Mouse (Mus musculus) forebrain, embryonic 11.5 days (tissue): ENCODE measurements around the gene Mpp2. TPM values are rescaled to one million over a fixed set of nuclear protein-coding genes. Genes with fewer than 3 reads are reported as not detected.

Source experiments
- ATAC-seq: fragments of 200-750 bp; cut with Nextera tagmentation; replicated peaks from 2 replicates; pipeline ENCODE4 v1.8.0; 2017; ENCODE audit warnings: moderate TSS enrichment; ENCODE audit not compliant: low FRiP score
- DNase-seq: peaks from one replicate; pipeline ENCODE4 v3.0.0-alpha.2; 2017; ENCODE audit warnings: low spot score
- H3K27ac ChIP-seq: fragments of 300-500 bp; sonication (generic); 2 replicates; pipeline ENCODE4 v1.5.1; 2014; ENCODE audit warnings: low read depth, low read length
- H3K27me3 ChIP-seq: fragments of 300-500 bp; sonication (generic); 2 replicates; pipeline ENCODE4 v1.6.1; 2014; ENCODE audit warnings: mild to moderate bottlenecking, low read length, mixed read lengths; ENCODE audit not compliant: control insufficient read depth, insufficient read depth
- H3K36me3 ChIP-seq: fragments of 300-500 bp; sonication (generic); 2 replicates; pipeline ENCODE4 v1.6.1; 2014; ENCODE audit warnings: mild to moderate bottlenecking, low read length, moderate library complexity, mixed read lengths; ENCODE audit not compliant: control insufficient read depth, insufficient read depth
- H3K4me1 ChIP-seq: fragments of 300-500 bp; sonication (generic); replicated peaks from 2 replicates; pipeline ENCODE4 v1.6.1; 2014; ENCODE audit warnings: low read length, mixed read lengths; ENCODE audit not compliant: control insufficient read depth, insufficient read depth
- H3K4me2 ChIP-seq: fragments of 300-500 bp; sonication (generic); 2 replicates; pipeline ENCODE4 v1.6.1; 2014; ENCODE audit warnings: low read depth, mild to moderate bottlenecking, low read length, moderate library complexity, mixed read lengths; ENCODE audit not compliant: severe bottlenecking
- H3K4me3 ChIP-seq: fragments of 300-500 bp; sonication (generic); 2 replicates; pipeline ENCODE4 v1.5.1; 2014; ENCODE audit warnings: low read depth, low read length
- H3K9ac ChIP-seq: fragments of 300-500 bp; sonication (generic); 2 replicates; pipeline ENCODE4 v1.6.1; 2014; ENCODE audit warnings: low read length
- H3K9me3 ChIP-seq: fragments of 300-500 bp; sonication (generic); 2 replicates; pipeline ENCODE4 v1.6.1; 2016; ENCODE audit warnings: low read length, mixed read lengths; ENCODE audit not compliant: control insufficient read depth
- WGBS: fragments of 180-500 bp; shearing (Covaris S2); extraction: QIAGEN DNeasy Blood & Tissue Kit; methylation state at CpG from one replicate; pipeline ENCODE4 v1.1.7; 2014; 5-methylcytosine and 5-hydroxymethylcytosine counted together
- polyA plus RNA-seq: library from polyadenylated mRNA; unstranded; fragments of >200 nt; fragmentation: Nextera tagmentation; extraction: Ambion mirVana; gene quantifications from 2 replicates; pipeline ENCODE4 v1.2.1, GENCODE M21; 2014

Mpp2 gene
- polyA plus RNA-seq, 1 experiment from 2014 or later = 19.6 TPM

DNA sequence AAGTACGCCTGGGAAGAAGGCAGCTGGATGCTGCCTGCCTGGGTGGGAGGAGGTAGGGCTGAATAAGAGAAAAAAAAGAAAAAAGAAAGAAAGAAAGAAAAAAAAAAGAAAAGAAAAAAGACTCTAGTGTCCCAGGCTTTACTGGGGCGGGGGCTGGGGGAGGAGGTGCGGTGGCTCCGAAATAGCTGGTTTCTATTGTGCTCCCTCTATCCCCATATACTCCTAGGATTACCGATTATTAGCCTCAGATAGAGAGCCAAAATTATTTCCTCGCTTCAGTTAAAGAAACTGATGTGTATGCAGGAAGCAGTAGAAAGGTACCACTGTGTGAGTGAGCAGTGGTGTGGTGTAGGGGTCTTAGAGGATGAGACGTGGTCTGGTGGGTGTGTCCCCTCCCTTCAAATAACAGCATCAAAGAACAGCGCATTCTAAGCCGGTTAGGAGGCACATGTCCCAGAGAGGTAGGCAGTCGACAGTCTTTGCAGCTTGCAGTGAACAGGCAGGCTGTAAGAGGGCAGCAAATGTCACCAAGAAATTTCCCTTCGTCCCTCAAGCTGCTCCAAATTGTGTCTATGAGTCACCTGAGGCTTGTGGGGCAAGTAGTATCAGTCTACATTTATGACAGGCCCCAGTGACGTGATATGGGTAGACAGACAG, 60.8 kb downstream of the Mpp2 start:
- peak; percentile 35 for ATAC-seq
- no peaks in the 10 kb centered on the region for H3K27me3 ChIP-seq
- peaks cover 11% of the 10 kb centered on the region for H3K4me1 ChIP-seq
- peak overlapping the region; percentile 83 for H3K27ac ChIP-seq
- peak overlapping the region; percentile 83 for H3K9ac ChIP-seq
- H3K4me3 ChIP-seq = peak overlapping the region; percentile 65
- WGBS = 6% methylated on average over 12 of the region's 12 CpGs
- no peaks in the 10 kb centered on the region for H3K36me3 ChIP-seq
- no peak for DNase-seq
- no peaks in the 10 kb centered on the region for H3K9me3 ChIP-seq
- peak overlapping the region; percentile 84 for H3K4me2 ChIP-seq

DNA sequence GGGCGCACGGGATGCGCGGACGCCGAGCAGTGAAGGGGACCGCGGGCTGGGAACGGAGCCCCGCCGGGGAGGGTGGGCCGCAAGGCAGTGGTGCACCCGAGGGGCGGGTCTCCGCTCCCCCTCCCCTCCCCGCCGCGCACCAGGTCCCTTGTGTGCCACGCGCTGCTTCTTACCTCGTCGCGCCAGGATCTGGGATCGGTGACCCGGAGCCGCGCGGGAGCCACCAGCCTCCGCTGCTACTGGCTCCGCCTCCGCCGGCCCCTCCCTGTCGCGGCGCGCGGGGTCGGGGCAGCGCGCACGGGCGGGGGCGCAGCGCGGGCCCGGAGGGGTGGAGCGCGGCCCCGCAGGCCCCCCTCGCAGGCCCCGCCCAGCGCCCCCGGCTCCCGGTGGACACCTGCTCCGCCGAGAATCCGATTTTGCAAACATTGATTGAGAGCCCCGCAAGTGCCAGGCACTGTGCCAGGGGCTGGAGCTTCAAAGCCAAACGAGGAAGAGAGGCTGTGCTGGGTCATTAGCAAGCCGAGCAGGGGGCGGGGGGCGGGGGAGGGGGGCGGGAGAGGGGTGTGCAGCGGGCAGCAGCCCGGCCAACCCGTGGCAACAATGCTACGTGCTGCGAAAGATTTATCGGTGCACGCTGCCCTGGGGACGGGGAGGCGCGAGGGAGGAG, 61.5 kb downstream of the Mpp2 start:
- Histone ChIP-seq H3K4me1 (peaks cover 11% of the 10 kb centered on the region), H3K4me3 (peak overlapping the region; percentile 65), H3K27me3 (no peaks in the 10 kb centered on the region), H3K4me2 (peak overlapping the region; percentile 84), H3K27ac (peak overlapping the region; percentile 83), H3K9ac (peak overlapping the region; percentile 83), H3K36me3 (no peaks in the 10 kb centered on the region), H3K9me3 (no peaks in the 10 kb centered on the region)
- DNase-seq (peak; percentile 92), ATAC-seq (peak; percentile 90)
- under 1% methylated on average over 58 of the region's 73 CpGs for WGBS

DNA sequence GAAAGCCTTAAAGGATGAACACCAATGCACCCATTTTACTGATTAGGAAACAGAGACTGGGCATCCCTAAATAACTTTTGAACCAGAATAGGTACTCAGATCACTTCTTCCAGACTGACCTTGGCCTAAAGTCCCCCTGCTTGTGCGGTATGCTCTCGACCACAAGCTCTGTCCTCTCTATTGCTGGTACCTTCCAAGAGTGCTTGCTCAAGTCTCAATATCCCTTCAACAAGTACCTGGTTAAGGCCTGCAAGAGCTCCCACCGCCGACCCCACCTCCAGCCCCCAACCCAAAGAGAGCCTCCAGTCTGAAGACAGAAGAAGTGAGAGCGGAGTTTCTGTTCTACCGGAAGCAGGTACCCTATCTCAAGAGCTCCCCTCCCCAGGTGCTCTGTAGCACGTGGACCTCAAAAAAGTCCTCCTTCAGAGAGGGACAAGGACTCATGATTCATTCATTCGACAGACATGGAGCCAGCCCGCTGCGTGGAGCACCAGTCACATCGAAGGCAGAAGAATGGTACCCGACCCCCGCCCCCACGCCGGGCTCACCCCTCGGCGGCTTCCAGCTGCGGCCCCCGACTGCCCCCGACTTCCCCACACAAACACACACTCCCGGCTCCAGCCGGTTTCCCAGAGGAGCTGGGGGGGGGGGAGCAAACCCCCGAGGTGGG, 62.2 kb downstream of the Mpp2 start:
- Histone ChIP-seq H3K27ac (peak overlapping the region; percentile 83), H3K4me3 (peak overlapping the region; percentile 65), H3K27me3 (no peaks in the 10 kb centered on the region), H3K36me3 (no peaks in the 10 kb centered on the region), H3K9ac (peak overlapping the region; percentile 83), H3K4me1 (peaks cover 11% of the 10 kb centered on the region), H3K4me2 (peak overlapping the region; percentile 84), H3K9me3 (no peaks in the 10 kb centered on the region)
- WGBS = 4% methylated on average over 23 of the region's 23 CpGs
- ATAC-seq = peak; percentile 19; the same call in 1 of the 2 replicates
- no peak for DNase-seq

DNA sequence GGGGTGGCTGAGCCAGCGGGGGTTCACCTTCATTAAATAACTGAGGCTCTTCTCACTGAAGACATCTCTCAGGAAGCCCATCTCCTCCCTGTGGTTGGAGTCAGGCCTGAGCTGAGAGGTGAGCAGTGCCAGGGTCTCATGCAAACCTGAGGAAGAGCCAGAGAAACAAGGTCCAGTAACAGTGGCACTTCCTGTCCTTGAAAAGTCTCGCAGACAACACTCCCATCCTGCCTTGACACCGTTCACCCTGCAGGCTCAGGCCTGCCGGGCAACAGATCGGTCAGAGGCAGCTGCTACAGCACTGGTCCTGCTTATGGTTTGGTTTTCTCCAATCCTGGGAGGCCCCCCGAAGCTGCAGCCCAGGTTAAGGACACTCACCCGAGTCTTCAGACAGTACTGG, 63.0 kb downstream of the Mpp2 start:
- WGBS = 46% methylated on average over 7 of the region's 7 CpGs
- peak overlapping the region; percentile 84 for H3K4me2 ChIP-seq
- H3K4me1 ChIP-seq = peaks cover 11% of the 10 kb centered on the region
- no peaks in the 10 kb centered on the region for H3K36me3 ChIP-seq
- DNase-seq (no peak), ATAC-seq (no peak)
- peak overlapping the region; percentile 65 for H3K4me3 ChIP-seq
- peak overlapping the region; percentile 17; the same call in 1 of the 2 replicates for H3K9ac ChIP-seq
- H3K27ac ChIP-seq = no peak overlapping the region
- H3K27me3 ChIP-seq = no peaks in the 10 kb centered on the region
- no peaks in the 10 kb centered on the region for H3K9me3 ChIP-seq

DNA sequence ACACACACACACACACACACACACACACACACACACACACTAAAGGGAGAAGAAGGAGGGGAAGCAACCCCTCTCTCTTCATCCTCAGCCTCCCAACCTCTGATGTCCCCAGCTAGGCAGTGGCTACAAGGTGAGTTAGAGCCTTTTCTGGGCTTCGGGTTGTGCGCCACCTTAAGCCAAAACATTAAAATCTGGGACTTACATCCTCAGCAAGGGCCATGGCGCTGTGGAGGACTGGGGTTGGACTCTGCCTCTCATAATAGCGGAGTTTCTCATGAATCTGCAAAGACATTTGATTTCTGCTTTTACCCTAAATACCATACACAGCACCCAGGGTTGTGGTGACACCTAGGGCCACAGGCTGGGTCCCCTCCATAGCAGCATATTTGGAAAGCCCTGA, 63.4 kb downstream of the Mpp2 start:
- H3K4me3 ChIP-seq = 0 out of 2 replicates have a peak overlapping the region, but pooled peaks have one; percentile 65
- H3K36me3 ChIP-seq = no peaks in the 10 kb centered on the region
- peaks cover 11% of the 10 kb centered on the region for H3K4me1 ChIP-seq
- ATAC-seq (no peak), DNase-seq (no peak)
- WGBS = 89% methylated on average over 4 of the region's 4 CpGs
- H3K4me2 ChIP-seq = 0 out of 2 replicates have a peak overlapping the region, but pooled peaks have one; percentile 84
- no peaks in the 10 kb centered on the region for H3K9me3 ChIP-seq
- no peaks in the 10 kb centered on the region for H3K27me3 ChIP-seq
- H3K9ac ChIP-seq = no peak overlapping the region
- H3K27ac ChIP-seq = no peak overlapping the region

DNA sequence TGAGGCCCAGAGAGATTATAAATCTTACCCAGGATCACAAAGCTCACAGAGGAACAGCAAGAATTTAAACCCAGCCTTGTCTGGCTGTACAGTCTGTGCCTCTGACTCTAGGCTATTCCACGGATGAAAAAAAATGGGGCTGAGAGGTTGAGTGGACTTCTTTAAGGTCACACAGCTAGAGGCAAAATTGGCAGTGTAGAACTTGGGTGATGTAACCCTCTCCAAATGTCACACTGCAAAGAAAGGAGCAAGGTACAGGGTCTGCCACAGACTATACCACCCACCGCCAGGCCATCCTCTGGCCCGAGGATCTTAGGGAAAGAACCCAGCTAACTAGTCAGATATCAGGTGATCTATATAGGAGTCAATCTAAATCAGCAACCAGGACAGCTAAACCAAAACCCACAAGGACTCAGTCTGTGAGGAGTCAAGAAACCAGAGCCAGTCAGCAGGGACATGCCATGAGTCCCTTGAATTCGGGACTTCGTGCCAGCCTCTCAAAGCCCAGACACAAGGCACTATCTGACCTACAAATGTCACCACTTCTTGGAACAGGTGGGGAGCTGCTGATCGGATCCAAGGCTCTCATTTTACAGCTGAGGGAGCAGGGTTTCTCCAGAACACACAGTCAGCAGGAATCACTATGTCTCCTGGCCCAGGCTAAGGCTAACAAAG, 64.1 kb downstream of the Mpp2 start:
- peaks cover 11% of the 10 kb centered on the region for H3K4me1 ChIP-seq
- no peaks in the 10 kb centered on the region for H3K36me3 ChIP-seq
- no peaks in the 10 kb centered on the region for H3K27me3 ChIP-seq
- no peak for ATAC-seq
- H3K4me2 ChIP-seq = no peak overlapping the region
- WGBS = 83% methylated on average over 6 of the region's 6 CpGs
- H3K4me3 ChIP-seq = no peak overlapping the region
- no peak for DNase-seq
- H3K9me3 ChIP-seq = no peaks in the 10 kb centered on the region
- no peak overlapping the region for H3K9ac ChIP-seq
- no peak overlapping the region for H3K27ac ChIP-seq

DNA sequence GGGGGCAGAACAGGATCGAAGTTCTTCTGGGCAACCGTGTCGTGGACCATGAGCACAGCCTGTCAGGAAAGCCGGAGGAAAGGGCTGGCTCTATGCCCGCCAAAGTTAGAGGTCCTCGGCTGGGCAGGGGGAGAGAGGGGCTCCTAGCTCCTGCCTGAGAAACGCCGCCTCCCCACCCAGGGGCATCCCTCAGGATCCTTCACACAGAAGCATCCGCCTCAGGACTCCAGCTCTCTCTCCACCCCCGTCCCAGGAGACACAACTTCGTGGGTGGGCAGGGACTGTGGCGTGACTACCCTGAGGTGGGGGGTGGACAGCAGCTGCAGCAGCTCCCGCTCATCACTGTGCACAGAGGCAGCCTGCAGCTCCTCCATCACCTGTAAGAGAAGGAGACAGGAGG, 64.9 kb downstream of the Mpp2 start:
- H3K4me2 ChIP-seq = no peak overlapping the region
- H3K36me3 ChIP-seq = no peaks in the 10 kb centered on the region
- peaks cover 11% of the 10 kb centered on the region for H3K4me1 ChIP-seq
- WGBS = 87% methylated on average over 13 of the region's 13 CpGs
- ATAC-seq = no peak
- no peak overlapping the region for H3K27ac ChIP-seq
- H3K4me3 ChIP-seq = no peak overlapping the region
- H3K27me3 ChIP-seq = no peaks in the 10 kb centered on the region
- no peak for DNase-seq
- H3K9ac ChIP-seq = no peak overlapping the region
- H3K9me3 ChIP-seq = no peaks in the 10 kb centered on the region

DNA sequence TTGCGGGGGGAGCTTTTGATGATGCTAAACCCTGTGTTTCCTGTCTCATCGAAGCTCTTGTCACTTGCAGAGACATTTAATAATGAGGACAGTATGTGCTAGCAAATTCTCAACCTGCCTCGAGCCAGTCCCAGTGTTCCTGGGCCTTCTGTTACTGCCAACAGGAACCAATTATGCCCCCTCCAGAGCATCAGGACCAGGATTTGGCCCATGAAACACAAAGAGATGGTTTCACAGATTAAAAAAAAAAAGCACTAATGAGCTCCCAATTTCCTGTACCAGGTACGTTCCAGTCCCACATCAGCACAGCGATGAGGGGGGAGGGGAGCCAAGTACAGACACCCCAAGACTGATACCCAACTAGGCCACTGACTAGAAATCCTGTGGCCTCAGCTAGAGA, 67.1 kb downstream of the Mpp2 start:
- no peak for ATAC-seq

More for the DNA sequence above, 67.1 kb downstream of the Mpp2 start:
- H3K4me2 ChIP-seq = no peak overlapping the region
- no peaks in the 10 kb centered on the region for H3K27me3 ChIP-seq
- no peak overlapping the region for H3K4me3 ChIP-seq
- no peaks in the 10 kb centered on the region for H3K36me3 ChIP-seq
- WGBS = 77% methylated on average over 5 of the region's 5 CpGs
- no peaks in the 10 kb centered on the region for H3K9me3 ChIP-seq
- DNase-seq = no peak
- H3K27ac ChIP-seq = no peak overlapping the region
- peaks cover 4% of the 10 kb centered on the region; the same call in 1 of the 2 replicates for H3K4me1 ChIP-seq
- no peak overlapping the region for H3K9ac ChIP-seq
